14 mouse cellular contexts compared by ENCODE assay signal in genomic region chr12:84524147-84525050, GRCm38 (mm10). TPM values are rescaled to one million over a fixed set of nuclear protein-coding genes. Genes with fewer than 3 reads are reported as not detected.
DNase-seq lines count a peak whose midpoint lies in the region; ATAC-seq and TF ChIP-seq lines count a peak whose summit lies in the region.
"Had no signal": no experiment of that assay in that cellular context is flagged by ENCODE, and none has a peak within 500 bp of the region (broad histone marks: within the 10 kb centered on the region; RNA-seq: fewer than 3 reads in every experiment).

No protein-coding gene starts in this region.

- H3K4me3 ChIP-seq in kidney, embryonic 16.5 days (ENCODE audit: low read length), result no peak overlapping the region
- no peak overlapping the region for H3K4me3 ChIP-seq in embryonic fibroblast, embryonic 13.5 days (ENCODE audit: insufficient read depth, low read length)
- H3K4me3 ChIP-seq: liver, embryonic 15.5 days had no signal

- H3K9ac ChIP-seq in kidney, embryonic 16.5 days (replicated peaks; ENCODE audit: low read length), result no peak overlapping the region
- H3K9ac ChIP-seq: liver, embryonic 15.5 days had no signal

- H3K4me2 ChIP-seq in kidney, embryonic 16.5 days (replicated peaks; ENCODE audit: low read depth, low read length), result no peak overlapping the region
- H3K4me2 ChIP-seq: liver, embryonic 15.5 days; midbrain, embryonic 11.5 days had no signal

- 31% methylated on average over 11 of the region's 11 CpGs for WGBS in kidney, embryonic 16.5 days

- DNase-seq in embryo, embryonic 10 days (ENCODE audit: low spot score), result peak; percentile 43
- no peak for DNase-seq in embryo, embryonic 9.5 days (ENCODE audit: extremely low spot score)
- DNase-seq in kidney, postnatal 10 days, result no peak
- DNase-seq in mesoderm, embryonic 11.5 days (ENCODE audit: low read depth, low spot score), result peak; percentile 37
- no peak for DNase-seq in frontal cortex, postnatal 25 days (ENCODE audit: low spot score in 2 of 2)
- DNase-seq: adrenal gland, postnatal 36 days; cerebellum, postnatal 10 days; heart, postnatal 10 days had no signal

- no peak for TF ChIP-seq POLR2A in embryonic fibroblast, embryonic 13.5 days (IDR thresholded peaks at IDR 0.05; ENCODE audit: low read depth, low read length)

- H3K27ac ChIP-seq in kidney, embryonic 16.5 days (ENCODE audit: low read length), result no peak overlapping the region
- 0 out of 2 replicates have a peak overlapping the region, but pooled peaks have one; percentile 32 for H3K27ac ChIP-seq in embryonic fibroblast, embryonic 13.5 days (ENCODE audit: insufficient read depth, low read length)
- H3K27ac ChIP-seq: hindbrain, postnatal 0 days; liver, embryonic 15.5 days had no signal

- no peaks in the 10 kb centered on the region for H3K9me3 ChIP-seq in kidney, embryonic 16.5 days (ENCODE audit: low read length)
- H3K9me3 ChIP-seq: liver, embryonic 15.5 days had no signal

- H3K36me3 ChIP-seq in kidney, embryonic 16.5 days (ENCODE audit: insufficient read depth, low read length), result no peaks in the 10 kb centered on the region

- H3K27me3 ChIP-seq in kidney, embryonic 16.5 days (ENCODE audit: insufficient read depth, low read length), result no peaks in the 10 kb centered on the region
- H3K27me3 ChIP-seq: liver, embryonic 15.5 days had no signal

- ATAC-seq in kidney, embryonic 16.5 days (ENCODE audit: low FRiP score, low TSS enrichment), result peak; percentile 54; the same call in 1 of the 2 replicates
- ATAC-seq in megakaryocyte, adult 5-6 weeks (ENCODE audit: poor library complexity, severe bottlenecking), result no peak
- ATAC-seq: hindbrain, postnatal 0 days had no signal

- no peak for TF ChIP-seq CTCF in embryonic fibroblast, embryonic 13.5 days (IDR thresholded peaks at IDR 0.05; ENCODE audit: borderline replicate concordance, insufficient read depth, low read length)

- peaks cover 12% of the 10 kb centered on the region for H3K4me1 ChIP-seq in kidney, embryonic 16.5 days (ENCODE audit: insufficient read depth, low read length)
- no peaks in the 10 kb centered on the region for H3K4me1 ChIP-seq in embryonic fibroblast, embryonic 13.5 days (ENCODE audit: control insufficient read depth, insufficient read depth, low read length)
- H3K4me1 ChIP-seq: liver, embryonic 15.5 days had no signal

RNA-seq across cellular contexts. Expression of gene Vsx2, which starts 45.2 kb away (rescaled TPM):
- polyA plus RNA-seq in kidney, embryonic 16.5 days (2015; fragmentation: Nextera tagmentation; extraction: Ambion mirVana), result not detected in 2 replicates
- polyA plus RNA-seq in embryonic fibroblast, embryonic 13.5 days (2011; ENCODE audit: insufficient read length, low read depth, missing spikeins), result not detected in 2 replicates
- not detected in 2 replicates for total RNA-seq in megakaryocyte, adult 5-6 weeks (2015)
- total RNA-seq in megakaryocyte, adult 5-6 weeks (2017), result not detected in 2 replicates
- total RNA-seq: adrenal gland, postnatal 36 days; heart, postnatal 10 days had no signal
- polyA plus RNA-seq: liver, embryonic 15.5 days had no signal

Comparison
In these comparisons a context has a peak if more than half of its experiments do, and no peak if none do; other contexts are left out.
1. DNase-seq: peak in embryo, embryonic 10 days (single experiment) and mesoderm, embryonic 11.5 days (single experiment); none in embryo, embryonic 9.5 days (single experiment), kidney, postnatal 10 days (single experiment) and frontal cortex, postnatal 25 days (0 of 2).